Mouse (Mus musculus) ovary, adult 18-20 months (tissue): ENCODE results near the gene Ly6g5c.

Source experiments
- DNase-seq: peaks from one replicate; pipeline ENCODE4 v3.0.0; 2022; ENCODE audit warnings: low spot score, mixed read lengths

Ly6g5c gene

GRCm38 (mm10) chr17:35080710-35081109 lies 27.4 kb upstream of the Ly6g5c start:
- DNase-seq: no peak

GRCm38 (mm10) chr17:35082841-35083576 lies 25.1 kb upstream of the Ly6g5c start:
- DNase-seq: no peak

GRCm38 (mm10) chr17:35083929-35084497 lies 24.1 kb upstream of the Ly6g5c start:
- no peak for DNase-seq

- DNase-seq: no peak
Observed at GRCm38 (mm10) chr17:35085208-35085865, 22.7 kb upstream of the Ly6g5c start, which contains the start of gene Ly6g6f. TSS of gene Ly6g6f (minus strand) at chr17:35085610.

GRCm38 (mm10) chr17:35088151-35088550 lies 19.9 kb upstream of the Ly6g5c start:
- no peak for DNase-seq

GRCm38 (mm10) chr17:35088825-35089644 lies 19.0 kb upstream of the Ly6g5c start, which contains the start of gene Abhd16a:
TSS of gene Abhd16a (plus strand) at chr17:35089263.
- peak; percentile 89 for DNase-seq

- DNase-seq: no peak
Observed at GRCm38 (mm10) chr17:35090166-35090932, 17.7 kb upstream of the Ly6g5c start.

- DNase-seq: no peak
Observed at GRCm38 (mm10) chr17:35092403-35093198, 15.5 kb upstream of the Ly6g5c start.

- DNase-seq: peak; percentile 51
Observed at GRCm38 (mm10) chr17:35094475-35095365, 13.4 kb upstream of the Ly6g5c start.

GRCm38 (mm10) chr17:35096597-35096996 lies 11.5 kb upstream of the Ly6g5c start:
- no peak for DNase-seq

- no peak for DNase-seq
Observed at GRCm38 (mm10) chr17:35097164-35097655, 10.9 kb upstream of the Ly6g5c start.

- no peak for DNase-seq
Observed at GRCm38 (mm10) chr17:35100196-35100765, 7.8 kb upstream of the Ly6g5c start.

GRCm38 (mm10) chr17:35101161-35101560 lies 6.9 kb upstream of the Ly6g5c start:
- no peak for DNase-seq

GRCm38 (mm10) chr17:35102299-35102698 lies 5.8 kb upstream of the Ly6g5c start:
- no peak for DNase-seq

GRCm38 (mm10) chr17:35103221-35103690 lies 4.8 kb upstream of the Ly6g5c start:
- no peak for DNase-seq

GRCm38 (mm10) chr17:35104079-35104478 lies 4.0 kb upstream of the Ly6g5c start:
- no peak for DNase-seq

- no peak for DNase-seq
Observed at GRCm38 (mm10) chr17:35104754-35105153, 3.3 kb upstream of the Ly6g5c start.

- no peak for DNase-seq
Observed at GRCm38 (mm10) chr17:35105740-35106389, 2.2 kb upstream of the Ly6g5c start.
